Mouse (Mus musculus): ENCODE results near the gene Vcp. TPM values are rescaled to one million over a fixed set of nuclear protein-coding genes. Genes with fewer than 3 reads are reported as not detected.
A peak's percentile ranks its signal among the peaks of the same experiment; 100 is the strongest.

Gene Vcp
- total RNA-seq, 2 experiments from 2014 or later = 292 to 313 TPM

DNA sequence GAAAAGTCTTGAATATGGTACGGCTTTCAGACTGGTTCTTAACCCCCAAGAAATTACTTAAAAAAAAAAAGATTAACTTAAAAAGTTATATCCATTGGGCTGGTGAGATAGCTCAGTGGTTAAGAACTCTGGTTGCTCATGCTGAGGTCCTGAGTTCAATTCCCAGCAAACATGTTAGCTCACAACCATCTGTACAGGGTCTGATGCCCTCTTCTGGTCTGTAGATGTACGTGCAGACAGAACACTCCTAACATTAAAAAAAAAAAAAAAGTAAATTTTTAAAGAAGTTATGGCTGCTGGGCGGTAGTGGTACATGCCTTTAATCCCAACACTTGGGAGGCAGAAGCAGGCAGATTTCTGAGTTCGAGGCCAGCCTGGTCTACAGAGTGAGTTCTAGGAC lies 22.2 kb downstream of the Vcp start:
- no peak for DNase-seq (ENCODE audit: low spot score in 2 of 2)

DNA sequence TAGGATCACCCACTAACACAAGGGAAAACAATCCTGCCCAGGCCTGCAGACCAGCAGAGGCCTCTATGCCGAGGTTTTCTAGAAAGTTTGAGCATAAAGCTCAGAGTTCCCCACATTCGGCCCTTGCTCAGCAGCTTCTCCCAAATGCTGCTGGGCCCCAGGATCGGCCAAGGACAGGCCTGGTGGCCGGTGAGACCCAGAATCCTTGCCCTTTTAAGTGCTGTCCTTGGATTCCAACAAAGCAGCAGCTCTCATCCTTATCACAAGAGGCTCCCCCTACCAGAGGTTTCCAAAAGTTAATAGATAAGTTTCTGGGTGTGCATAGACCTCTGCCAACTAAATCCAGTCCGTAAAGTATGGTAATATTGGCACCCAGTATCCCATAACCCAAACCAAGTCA lies 26.4 kb downstream of the Vcp start:
- DNase-seq (ENCODE audit: low spot score in 2 of 2) = no peak

DNA sequence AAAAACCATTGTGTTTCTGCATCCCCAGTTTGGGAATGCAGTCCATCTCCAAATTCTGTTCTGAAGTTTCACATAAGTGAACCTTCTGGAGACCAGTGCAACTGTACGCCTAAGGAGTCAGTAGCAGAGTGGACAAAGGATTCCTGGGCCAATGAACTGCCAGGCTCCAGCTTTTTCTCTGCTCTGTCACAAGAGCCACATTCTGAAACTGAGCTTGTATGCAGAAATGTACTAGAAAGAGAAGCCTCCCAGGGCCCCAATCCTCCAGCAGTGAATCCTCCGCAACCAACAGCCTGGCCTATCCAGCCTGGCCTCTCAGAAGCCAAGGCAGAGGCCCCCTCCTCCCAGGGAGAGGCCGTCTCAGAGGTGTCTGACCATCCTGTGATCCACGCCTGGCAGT lies 27.4 kb downstream of the Vcp start:
- no peak for DNase-seq (ENCODE audit: low spot score in 2 of 2)

DNA sequence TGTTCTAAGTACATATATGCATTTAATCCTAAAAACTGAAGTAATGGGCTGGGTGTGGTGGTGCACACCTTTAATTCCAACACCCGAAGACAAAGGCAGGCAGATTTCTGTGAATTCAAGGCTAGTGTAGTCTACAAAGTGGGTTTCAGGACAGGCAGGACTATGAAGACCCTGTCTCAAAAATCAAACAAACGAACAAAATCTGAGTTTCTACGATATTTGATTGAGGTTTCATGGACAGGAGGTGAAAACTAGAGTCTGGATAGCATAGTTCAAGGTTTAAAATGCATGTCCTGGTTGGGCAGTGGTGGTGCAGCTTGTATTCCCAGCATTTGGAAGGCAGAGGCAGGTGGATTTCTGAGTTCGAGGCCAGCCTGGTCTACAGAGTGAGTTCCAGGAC lies 31.0 kb downstream of the Vcp start, which contains the start of gene 1700022I11Rik:
TSS of gene 1700022I11Rik (plus strand) at position 301 of the 400 bp plus-strand sequence.
- DNase-seq (ENCODE audit: low spot score in 2 of 2) = no peak

DNA sequence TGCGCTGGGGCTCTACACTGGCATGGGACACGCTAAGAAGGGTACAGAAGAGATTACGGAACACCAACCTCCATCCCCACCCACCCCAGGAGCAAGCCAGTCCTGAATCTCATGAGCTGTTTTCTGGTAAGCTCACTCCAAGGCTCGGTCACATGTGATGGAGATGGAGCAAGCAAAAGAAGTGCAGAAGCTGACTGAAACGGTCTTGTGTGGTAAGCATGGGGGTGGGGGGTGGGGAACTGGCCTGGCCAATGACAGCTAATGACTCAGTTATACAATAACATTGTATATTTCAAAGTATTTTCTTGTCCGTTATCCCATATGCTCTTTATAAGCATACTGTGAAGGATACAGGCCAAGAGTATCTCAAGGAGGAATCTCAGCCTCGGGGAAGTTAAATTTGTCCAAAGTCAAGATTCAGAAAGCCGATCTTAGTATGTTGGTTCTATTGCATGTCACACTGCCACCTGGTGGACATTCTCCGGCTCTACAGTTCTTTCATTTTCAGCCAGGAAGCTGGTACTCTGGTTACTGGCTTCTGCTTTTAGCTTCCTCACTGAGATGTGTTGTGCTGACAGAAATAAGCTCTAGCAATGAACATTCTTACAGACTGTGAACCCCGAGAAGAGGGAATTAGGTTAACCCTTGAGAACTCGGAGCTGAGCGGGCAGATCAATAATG lies 35.1 kb downstream of the Vcp start:
- DNase-seq (ENCODE audit: low spot score in 2 of 2) = no peak

DNA sequence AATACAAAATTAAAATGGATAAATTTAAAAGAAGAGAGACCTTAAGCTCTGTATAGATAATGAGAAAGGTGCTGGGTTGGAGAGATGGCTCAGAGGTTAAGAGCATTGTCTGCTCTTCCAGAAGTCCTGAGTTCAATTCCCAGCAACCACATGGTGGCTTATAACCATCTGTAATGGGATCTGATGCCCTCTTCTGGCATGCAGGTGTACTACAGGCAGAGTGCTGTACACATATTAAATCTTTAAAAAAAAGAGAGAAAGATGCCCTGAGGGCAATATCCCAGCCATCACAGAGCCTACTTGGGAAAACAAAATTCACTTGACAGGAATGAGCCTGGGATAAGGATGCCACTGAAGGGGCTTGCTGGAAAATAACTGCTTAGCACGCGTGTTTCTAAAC lies 36.8 kb downstream of the Vcp start:
- no peak for DNase-seq (ENCODE audit: low spot score in 2 of 2)

DNA sequence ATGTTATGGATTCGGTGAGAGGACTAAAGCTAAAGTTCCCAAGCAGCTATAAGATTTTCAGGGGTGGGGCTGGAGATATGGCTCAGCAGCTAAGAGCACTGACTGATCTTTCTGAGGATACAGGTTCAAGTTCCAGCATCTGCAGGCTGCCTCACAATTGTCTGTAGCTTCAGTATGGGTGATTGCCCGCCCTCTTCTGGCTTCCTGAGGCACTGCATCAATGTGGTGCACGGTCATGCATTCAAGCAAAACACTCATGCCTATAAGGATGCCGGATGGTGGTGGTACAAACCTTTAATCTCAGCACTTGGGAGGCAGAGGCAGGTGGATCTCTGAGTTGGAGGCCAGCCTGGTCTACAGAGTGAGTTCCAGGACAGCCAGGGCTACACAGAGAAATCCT lies 38.7 kb downstream of the Vcp start:
- DNase-seq (ENCODE audit: low spot score in 2 of 2) = peak in 1 of 2 experiments; percentile 52

DNA sequence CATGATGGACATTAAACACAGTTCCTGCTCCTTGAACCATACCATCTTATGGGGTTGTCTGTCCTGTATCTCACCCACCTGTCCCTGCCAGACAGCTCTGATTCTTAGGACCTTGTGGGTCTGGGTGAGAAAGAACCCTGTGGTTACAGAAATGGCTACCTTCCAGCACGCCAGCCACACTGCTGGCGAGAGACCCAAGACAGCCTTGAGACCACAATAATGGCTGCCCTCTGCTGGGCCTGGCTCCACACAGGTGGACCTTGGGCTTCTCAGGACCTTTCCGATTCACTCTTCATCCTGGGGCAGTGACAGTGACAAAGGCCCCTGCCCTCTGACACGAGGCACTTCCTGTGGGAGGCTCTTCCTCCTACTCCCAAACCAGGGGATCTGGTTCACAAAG lies 40.9 kb downstream of the Vcp start:
- no peak for DNase-seq (ENCODE audit: low spot score in 2 of 2)

DNA sequence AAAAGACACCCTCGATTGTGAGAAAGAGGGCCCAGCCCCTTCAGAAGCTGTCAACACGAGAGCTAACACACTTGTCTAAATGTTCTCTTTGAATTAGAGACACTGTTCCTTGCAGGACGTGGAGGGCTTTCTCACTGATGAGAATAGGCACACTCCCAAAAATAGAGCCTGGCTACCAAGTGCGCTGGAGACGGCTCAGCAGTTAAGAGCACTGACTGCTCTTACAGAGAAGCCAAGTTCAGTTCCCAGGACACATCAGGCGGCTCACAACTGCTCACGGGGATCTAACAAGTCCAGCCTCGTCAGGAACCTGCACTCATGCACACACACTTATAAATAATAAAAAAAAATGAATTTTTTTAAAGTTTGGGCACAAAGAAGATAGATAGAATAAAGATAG lies 41.4 kb downstream of the Vcp start:
- DNase-seq (ENCODE audit: low spot score in 2 of 2) = no peak

DNA sequence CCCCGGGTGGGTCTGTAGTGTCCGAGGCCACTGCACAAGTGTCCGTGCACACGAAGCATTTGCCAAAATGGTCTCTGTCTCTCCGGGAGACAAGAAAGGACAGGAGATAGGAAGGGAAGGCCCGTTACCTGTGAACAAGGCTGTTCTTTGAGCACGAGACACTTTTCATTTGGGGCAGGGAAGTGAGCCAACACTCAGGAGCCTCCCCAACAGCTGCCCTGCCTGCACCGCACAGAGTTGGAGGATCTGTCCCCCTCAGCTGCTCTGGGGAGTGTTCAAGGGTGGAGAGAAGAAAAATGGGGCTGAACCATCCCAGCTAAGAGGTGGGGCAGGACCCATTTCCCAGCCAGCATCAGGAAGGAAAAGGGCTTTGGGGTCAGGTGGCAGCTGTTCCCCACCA lies 42.3 kb downstream of the Vcp start:
- no peak for DNase-seq (ENCODE audit: low spot score in 2 of 2)

DNA sequence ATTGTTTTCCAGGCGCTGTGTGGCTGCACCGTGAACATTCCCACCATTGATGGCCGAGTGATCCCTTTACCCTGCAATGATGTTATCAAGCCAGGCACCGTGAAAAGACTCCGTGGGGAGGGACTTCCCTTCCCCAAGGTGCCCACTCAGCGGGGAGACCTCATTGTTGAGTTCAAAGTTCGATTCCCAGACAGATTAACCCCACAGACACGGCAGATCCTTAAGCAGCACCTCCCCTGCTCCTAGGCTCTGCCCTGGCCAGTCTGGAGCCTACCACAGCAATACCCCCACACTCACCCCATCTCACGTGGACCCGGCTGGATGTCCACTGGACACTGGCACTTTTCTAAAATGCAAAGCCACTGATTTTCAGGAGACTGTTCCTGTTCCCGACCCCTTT lies 43.0 kb downstream of the Vcp start:
- no peak for DNase-seq (ENCODE audit: low spot score in 2 of 2)

DNA sequence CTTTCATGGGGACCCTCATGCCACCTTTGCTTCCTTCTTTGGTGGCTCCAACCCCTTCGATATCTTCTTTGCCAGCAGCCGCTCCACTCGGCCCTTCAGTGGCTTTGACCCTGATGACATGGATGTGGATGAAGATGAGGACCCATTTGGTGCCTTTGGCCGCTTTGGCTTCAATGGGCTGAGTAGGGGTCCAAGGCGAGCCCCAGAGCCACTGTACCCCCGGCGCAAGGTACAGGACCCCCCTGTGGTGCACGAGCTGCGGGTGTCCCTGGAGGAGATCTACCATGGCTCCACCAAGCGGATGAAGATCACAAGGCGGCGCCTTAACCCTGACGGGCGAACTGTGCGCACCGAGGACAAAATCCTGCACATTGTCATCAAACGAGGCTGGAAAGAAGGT lies 43.7 kb downstream of the Vcp start:
- no peak for DNase-seq (ENCODE audit: low spot score in 2 of 2)

DNA sequence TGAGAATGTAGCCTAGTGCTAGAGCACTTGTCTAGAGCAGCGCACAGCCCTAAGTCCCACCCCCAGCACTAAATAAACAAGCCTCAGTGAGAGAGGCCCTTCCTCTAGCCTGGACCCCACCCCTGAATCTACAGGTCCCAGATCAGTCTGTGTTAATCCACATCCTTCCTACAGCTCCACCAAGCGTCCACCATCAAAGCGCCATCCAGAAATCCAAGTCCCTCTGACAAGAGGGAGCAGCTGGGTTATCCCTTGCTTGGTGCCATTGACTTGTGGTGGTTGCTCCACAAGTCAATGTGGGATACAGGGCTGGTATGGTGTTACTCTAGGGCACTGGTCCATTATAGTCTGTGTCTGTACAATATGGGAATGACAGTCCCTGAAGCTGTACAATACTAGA lies 45.1 kb downstream of the Vcp start:
- no peak for DNase-seq (ENCODE audit: low spot score in 2 of 2)

DNA sequence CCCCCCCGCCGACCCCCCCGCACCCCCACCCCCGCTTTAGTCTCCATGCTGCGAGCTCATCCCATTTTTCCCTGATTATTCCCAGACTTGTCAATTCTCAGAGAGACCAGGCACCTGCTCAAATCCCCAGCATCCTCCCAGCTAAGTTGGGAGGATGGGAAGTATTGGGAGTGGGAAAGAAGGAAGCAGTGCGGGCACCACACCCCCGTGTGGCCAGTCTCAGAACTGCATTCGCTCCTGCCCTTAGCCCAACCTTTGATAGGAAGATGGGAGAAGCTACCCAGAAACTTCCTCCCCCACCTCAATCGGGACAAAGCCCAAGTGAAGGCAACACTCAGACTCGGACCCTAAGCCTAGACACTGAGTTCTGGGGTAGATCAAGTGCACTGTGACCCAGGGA lies 46.0 kb downstream of the Vcp start:
- DNase-seq (ENCODE audit: low spot score in 2 of 2) = peak; percentile 71 to 77

DNA sequence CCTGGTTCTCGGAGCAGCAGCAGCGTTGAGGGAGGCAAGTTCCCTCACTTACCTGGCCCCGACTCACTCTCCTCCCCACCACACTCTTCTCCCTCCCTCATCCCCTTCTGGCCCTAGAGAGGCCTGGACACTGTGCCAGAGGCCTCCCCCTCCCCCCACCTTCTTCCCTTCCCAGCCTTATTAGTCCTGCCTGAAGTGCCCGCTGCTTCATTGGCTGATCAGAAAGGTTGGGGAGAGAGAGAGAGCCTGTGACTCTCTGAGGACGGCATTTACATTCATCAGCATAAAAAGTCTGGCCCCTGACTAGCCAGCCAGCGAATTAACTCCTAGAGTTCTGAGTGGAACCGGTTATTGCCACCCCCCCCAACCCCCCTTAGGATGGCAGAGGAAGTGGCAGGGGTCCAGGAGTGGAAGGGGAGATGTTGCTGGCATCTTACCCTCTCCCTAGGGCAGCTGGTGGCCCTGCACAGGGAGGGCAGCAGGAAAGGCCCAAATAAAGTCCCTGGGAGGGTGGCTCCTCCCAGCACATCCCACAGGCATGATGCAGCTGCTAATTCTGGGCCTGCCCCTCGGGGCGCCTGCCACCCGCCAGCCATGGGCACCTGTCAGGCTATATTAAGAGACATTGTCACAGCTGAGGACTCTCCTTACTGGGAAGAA lies 46.7 kb downstream of the Vcp start:
- DNase-seq (ENCODE audit: low spot score in 2 of 2) = peak; percentile 40 to 65

DNA sequence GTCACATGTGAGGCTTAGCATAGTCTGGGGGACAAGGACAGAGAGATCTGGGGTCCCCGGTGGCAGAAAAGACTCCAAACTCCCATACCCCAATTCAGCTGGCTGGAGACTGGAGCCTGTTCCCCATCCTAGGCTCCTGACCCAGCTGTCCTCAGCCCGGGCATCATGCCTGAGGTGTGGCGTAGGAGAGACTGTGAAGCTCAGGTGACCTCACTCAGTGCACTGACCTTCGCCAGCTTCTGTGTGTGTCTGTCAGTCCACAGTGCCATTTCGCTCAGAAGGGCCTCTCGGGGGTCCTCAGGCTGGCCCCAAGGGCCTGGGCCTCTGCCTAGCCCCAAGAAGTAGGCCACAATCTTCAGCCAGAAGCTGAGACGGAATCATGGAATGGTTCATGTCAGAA lies 47.7 kb downstream of the Vcp start:
- DNase-seq (ENCODE audit: low spot score in 2 of 2) = peak in 1 of 2 experiments; percentile 34

DNA sequence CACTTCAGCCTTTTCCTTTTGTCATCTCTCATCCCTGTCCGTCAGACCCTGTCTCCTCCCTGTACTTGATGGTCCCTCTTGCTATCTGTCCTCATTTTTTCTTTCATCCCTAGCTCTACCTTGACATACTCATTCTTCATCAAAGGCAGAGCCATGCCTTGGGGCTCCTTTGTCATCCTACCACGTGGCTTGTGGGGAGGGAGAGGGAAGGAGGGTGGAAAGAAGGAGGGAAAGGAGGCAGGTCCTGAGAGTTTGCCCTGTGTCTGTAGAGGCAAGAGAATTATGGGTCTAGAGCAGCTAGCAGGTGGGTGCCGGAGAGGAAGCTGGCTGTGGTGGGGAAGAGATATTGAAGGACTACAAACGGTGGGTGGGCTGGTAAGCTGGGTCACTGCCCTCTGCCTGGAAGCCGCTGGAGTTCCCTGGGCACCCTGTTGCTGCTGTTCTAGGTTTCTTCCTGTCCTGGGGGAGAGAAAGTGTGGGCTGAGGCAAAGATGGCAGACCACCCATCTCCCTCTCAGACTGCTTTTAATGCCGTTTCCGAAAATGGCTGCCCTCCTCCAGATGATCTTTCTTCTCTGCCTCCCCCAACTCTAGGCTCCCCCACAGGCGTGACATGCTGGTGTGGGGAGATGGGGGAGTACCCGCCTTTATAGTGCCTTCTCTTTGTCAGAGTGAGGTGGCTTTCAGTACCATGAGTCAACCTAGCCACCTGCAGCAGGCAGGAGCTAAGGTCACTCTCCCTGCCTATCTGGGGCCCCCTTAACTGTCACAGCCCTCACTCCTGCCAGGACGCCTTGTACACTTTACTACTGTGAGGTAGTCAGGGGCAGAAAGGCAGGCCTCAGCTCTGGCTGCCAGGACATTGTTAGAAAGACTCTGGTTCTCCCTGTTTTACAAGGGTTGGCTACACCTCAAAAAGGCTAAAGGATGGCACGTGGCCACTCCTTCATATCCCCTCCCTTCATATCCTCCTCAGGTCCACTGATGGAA lies 48.8 kb downstream of the Vcp start:
- no peak for DNase-seq (ENCODE audit: low spot score in 2 of 2)

DNA sequence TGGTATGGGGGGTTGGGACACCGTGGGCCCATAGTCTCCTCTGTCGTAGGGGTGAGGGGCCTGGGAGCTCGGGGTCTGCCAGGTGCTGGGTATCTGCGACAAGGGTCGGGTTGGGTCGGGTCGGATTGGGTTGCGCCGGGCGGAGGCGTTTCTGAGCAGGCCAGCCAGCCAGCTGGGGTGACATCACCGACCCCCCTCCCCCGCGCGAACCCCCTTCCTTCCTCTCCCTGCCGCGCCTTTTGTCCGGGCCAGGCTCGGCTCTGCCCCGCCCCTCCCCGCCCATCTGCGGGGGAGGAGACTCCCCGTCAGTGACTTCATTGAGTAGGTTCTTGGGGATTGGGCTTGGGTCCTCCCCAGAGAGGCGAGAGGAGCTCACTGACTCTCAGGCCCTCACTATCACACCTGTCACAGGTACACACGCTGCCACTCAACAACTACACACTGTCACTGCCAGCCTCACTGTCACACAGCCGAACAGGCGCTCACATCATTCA lies 50.2 kb downstream of the Vcp start:
- peak; percentile 81 to 91 for DNase-seq (ENCODE audit: low spot score in 2 of 2)

DNA sequence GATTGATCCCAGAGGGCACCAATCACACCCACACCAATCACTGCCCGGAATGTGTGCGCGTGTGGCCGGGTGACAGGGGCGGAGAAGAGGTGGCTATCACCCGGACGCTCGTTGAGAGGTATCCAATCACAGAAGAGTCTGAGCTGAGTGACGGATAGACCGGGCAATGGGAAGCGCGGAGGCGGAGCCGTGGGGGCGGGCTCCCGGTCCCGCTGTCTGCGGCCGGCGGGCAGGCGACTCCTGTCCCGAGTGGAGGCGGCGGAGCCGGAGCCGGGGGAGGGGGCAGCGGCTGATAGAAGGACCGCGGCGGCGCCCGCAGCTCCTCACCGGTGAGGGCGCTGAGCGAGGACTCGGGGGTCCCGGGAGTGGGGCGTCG lies 50.6 kb downstream of the Vcp start, which contains the start of gene Dnajb5:
TSS of gene Dnajb5 (plus strand) at position 139 of the 376 bp plus-strand sequence.
- peak; percentile 93 for DNase-seq (ENCODE audit: low spot score in 2 of 2)

DNA sequence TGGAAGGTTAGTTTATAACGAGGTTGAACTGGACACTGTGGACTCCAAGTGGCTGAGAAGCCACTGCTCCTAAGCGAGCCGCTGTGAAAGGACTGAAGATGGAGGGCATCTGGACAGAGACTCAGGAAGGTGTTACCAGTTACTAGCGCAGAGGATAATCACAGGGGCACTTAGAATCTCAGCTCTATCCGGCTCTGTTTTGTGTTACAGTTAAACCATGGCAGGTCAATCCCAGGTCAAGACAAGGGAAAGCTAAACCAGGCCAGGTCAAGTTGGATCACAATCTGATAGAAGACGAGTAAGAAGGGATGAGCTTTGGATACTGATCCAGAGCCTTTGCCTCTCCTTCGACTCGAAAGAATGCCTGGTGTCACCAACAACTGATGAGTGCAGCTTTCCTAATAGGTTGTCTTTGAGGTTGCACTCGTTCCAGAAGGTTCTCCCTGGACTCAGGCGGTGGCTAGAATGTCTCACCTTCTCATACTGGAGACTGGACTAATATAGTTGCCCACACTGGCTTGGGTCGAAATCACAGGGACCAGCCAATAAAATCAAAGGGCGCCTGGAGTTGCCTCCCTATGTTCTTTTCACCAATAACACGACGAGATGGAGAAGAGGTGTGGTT lies 51.1 kb downstream of the Vcp start:
- no peak for DNase-seq (ENCODE audit: low spot score in 2 of 2)

DNA sequence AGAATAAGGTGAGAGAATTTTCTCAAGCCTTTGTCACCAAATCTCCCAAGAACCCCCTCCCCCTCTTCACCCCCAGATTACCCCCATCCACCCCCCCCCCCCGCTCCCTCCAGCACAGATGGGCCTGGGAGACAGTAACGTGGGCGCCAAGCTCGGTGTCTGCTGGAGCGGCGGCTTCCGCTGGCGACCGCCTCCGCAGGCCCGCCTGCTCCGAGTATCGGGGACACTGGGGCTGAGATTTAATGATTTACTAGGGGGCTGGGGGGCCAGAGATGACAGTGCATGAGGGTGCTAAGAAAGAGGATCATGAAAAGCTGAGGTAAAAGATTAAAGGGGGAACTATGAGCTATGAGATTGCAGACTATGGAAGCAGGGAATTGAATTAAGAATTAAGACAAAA lies 51.8 kb downstream of the Vcp start:
- no peak for DNase-seq (ENCODE audit: low spot score in 2 of 2)
